Mouse (Mus musculus) CH12.LX (cell line): ENCODE measurements around the gene Pcsk2. TPM values are rescaled to one million over a fixed set of nuclear protein-coding genes. Genes with fewer than 3 reads are reported as not detected.

Source experiments
- DNase-seq: peaks from one replicate; pipeline ENCODE4 v3.0.0-alpha.2; 2013; ENCODE audit errors: extremely low read depth
- H3K27ac ChIP-seq: 2 replicates; pipeline ENCODE4 v1.5.1; 2012; ENCODE audit warnings: low read depth, mild to moderate bottlenecking, control low read depth, moderate library complexity; ENCODE audit not compliant: insufficient read depth
- H3K27me3 ChIP-seq: replicated peaks from 2 replicates; pipeline ENCODE3; 2012; ENCODE audit warnings: inconsistent platforms
- H3K36me3 ChIP-seq, 2 experiments: replicated peaks in 1 of 2; 2 replicates each; pipeline versions ENCODE3 to v1.6.1; 2012; ENCODE audit warnings: inconsistent platforms in 1 of 2, low read length in 1 of 2, mild to moderate bottlenecking in 1 of 2, mixed read lengths in 1 of 2, moderate library complexity in 1 of 2; ENCODE audit not compliant: control insufficient read depth in 1 of 2, insufficient read depth in 1 of 2
- H3K4me1 ChIP-seq, 2 experiments: 2 replicates each; pipeline ENCODE4 v1.6.1; 2012; ENCODE audit warnings: inconsistent platforms in 1 of 2, moderate library complexity in 1 of 2; ENCODE audit not compliant: insufficient read depth in 2 of 2, control insufficient read depth in 1 of 2
- H3K4me2 ChIP-seq: 2 replicates; pipeline ENCODE4 v1.6.1; 2012; ENCODE audit warnings: low read depth, mild to moderate bottlenecking, control low read depth; ENCODE audit not compliant: poor library complexity, insufficient read depth, severe bottlenecking
- H3K4me3 ChIP-seq, 3 experiments: fragments of 150-350 bp in 1 of 3; sonication (generic) in 1 of 3; replicated peaks in 1 of 3; 2 replicates each; pipeline versions ENCODE3 to v1.5.1; 2011 to 2012; ENCODE audit warnings: low read depth in 2 of 3, low read length in 2 of 3, mild to moderate bottlenecking in 2 of 3, moderate library complexity in 2 of 3, control low read depth in 1 of 3, improper control_type of control experiment in 1 of 3, inconsistent platforms in 1 of 3, mixed read lengths in 1 of 3; ENCODE audit not compliant: poor library complexity in 1 of 3
- H3K79me2 ChIP-seq: replicated peaks from 2 replicates; pipeline ENCODE4 v1.6.1; 2012; ENCODE audit warnings: mild to moderate bottlenecking, moderate library complexity; ENCODE audit not compliant: control insufficient read depth, poor library complexity, insufficient read depth, severe bottlenecking; ENCODE audit errors: extremely low read depth
- H3K9ac ChIP-seq: 2 replicates; pipeline ENCODE4 v1.6.1; 2012; ENCODE audit warnings: low read depth, mild to moderate bottlenecking, control low read depth, moderate library complexity; ENCODE audit not compliant: insufficient read depth
- H3K9me3 ChIP-seq: replicated peaks from 2 replicates; pipeline ENCODE3; 2012; ENCODE audit warnings: low read length, inconsistent platforms, mixed read lengths
- BHLHE40 ChIP-seq: IDR thresholded peaks from 2 replicates; pipeline ENCODE4 v1.6.1; 2011; ENCODE audit warnings: mild to moderate bottlenecking, low read depth, low read length, improper control_type of control experiment
- CHD1 ChIP-seq: IDR thresholded peaks from 2 replicates; pipeline ENCODE4 v1.6.1; 2012; ENCODE audit warnings: low read depth, low read length, improper control_type of control experiment, inconsistent platforms
- CHD2 ChIP-seq: IDR thresholded peaks from 2 replicates; pipeline ENCODE4 v1.6.1; 2011; ENCODE audit warnings: low read length, improper control_type of control experiment
- CTCF ChIP-seq, 2 experiments: IDR thresholded peaks in 1 of 2; conservative IDR thresholded peaks in 1 of 2; 2 replicates each; pipeline ENCODE4 v1.5.1; 2011 to 2012; ENCODE audit warnings: low read depth in 2 of 2, low read length in 2 of 2, improper control_type of control experiment in 1 of 2, inconsistent platforms in 1 of 2, mild to moderate bottlenecking in 1 of 2, moderate library complexity in 1 of 2
- E2F4 ChIP-seq: IDR thresholded peaks from 2 replicates; pipeline ENCODE4 v1.6.1; 2011; ENCODE audit warnings: low read depth, low read length, improper control_type of control experiment; ENCODE audit not compliant: insufficient replicate concordance
- ELF1 ChIP-seq: IDR thresholded peaks from 2 replicates; pipeline ENCODE4 v1.6.1; 2014; ENCODE audit warnings: low read depth, mild to moderate bottlenecking, inconsistent platforms, low read length, improper control_type of control experiment
- EP300 ChIP-seq: IDR thresholded peaks from 2 replicates; pipeline ENCODE4 v1.6.1; 2011; ENCODE audit warnings: low read length, improper control_type of control experiment
- ETS1 ChIP-seq: conservative IDR thresholded peaks from 2 replicates; pipeline ENCODE4 v1.6.1; 2012; ENCODE audit warnings: low read depth, mild to moderate bottlenecking, inconsistent platforms, low read length, improper control_type of control experiment, moderate library complexity
- GABPA ChIP-seq: IDR thresholded peaks from 2 replicates; pipeline ENCODE4 v1.6.1; 2012; ENCODE audit warnings: low read depth, low read length, improper control_type of control experiment, inconsistent platforms; ENCODE audit not compliant: insufficient replicate concordance
- HCFC1 ChIP-seq: IDR thresholded peaks from 2 replicates; pipeline ENCODE4 v1.6.1; 2012; ENCODE audit warnings: low read depth, mild to moderate bottlenecking, inconsistent platforms, low read length, improper control_type of control experiment
- IRF4 ChIP-seq: IDR thresholded peaks from 2 replicates; pipeline ENCODE4 v1.6.1; 2014; ENCODE audit warnings: low read depth, mild to moderate bottlenecking, inconsistent platforms, low read length, improper control_type of control experiment
- JUN ChIP-seq: IDR thresholded peaks from 2 replicates; pipeline ENCODE4 v1.6.1; 2011; ENCODE audit warnings: low read depth, mild to moderate bottlenecking, low read length, improper control_type of control experiment, moderate library complexity; ENCODE audit not compliant: insufficient read depth
- JUND ChIP-seq: conservative IDR thresholded peaks from 2 replicates; pipeline ENCODE4 v1.6.1; 2011; ENCODE audit warnings: low read depth, low read length, improper control_type of control experiment
- MAFK ChIP-seq: IDR thresholded peaks from 2 replicates; pipeline ENCODE4 v1.6.1; 2011; ENCODE audit warnings: low read length, improper control_type of control experiment; ENCODE audit not compliant: insufficient replicate concordance
- MEF2A ChIP-seq: IDR thresholded peaks from 2 replicates; pipeline ENCODE4 v1.6.1; 2014; ENCODE audit warnings: low read depth, mild to moderate bottlenecking, inconsistent platforms, low read length, improper control_type of control experiment, borderline replicate concordance
- MXI1 ChIP-seq: IDR thresholded peaks from 2 replicates; pipeline ENCODE4 v1.6.1; 2011; ENCODE audit warnings: mild to moderate bottlenecking, low read depth, low read length, improper control_type of control experiment
- MYC ChIP-seq: IDR thresholded peaks from 2 replicates; pipeline ENCODE4 v1.6.1; 2011; ENCODE audit warnings: low read depth, mild to moderate bottlenecking, improper control_type of control experiment, low read length
- NELFE ChIP-seq: IDR thresholded peaks from 2 replicates; pipeline ENCODE4 v1.6.1; 2011; ENCODE audit warnings: low read depth, low read length, improper control_type of control experiment
- PAX5 ChIP-seq: IDR thresholded peaks from 2 replicates; pipeline ENCODE4 v1.6.1; 2012; ENCODE audit warnings: low read length, inconsistent platforms, mixed read lengths
- RCOR1 ChIP-seq: conservative IDR thresholded peaks from 2 replicates; pipeline ENCODE4 v1.6.1; 2012; ENCODE audit warnings: low read depth, mild to moderate bottlenecking, inconsistent platforms, low read length, improper control_type of control experiment
- TCF12 ChIP-seq: IDR thresholded peaks from 2 replicates; pipeline ENCODE4 v1.6.1; 2014; ENCODE audit warnings: low read depth, mild to moderate bottlenecking, inconsistent platforms, low read length, improper control_type of control experiment
- UBTF ChIP-seq: IDR thresholded peaks from 2 replicates; pipeline ENCODE4 v1.6.1; 2012; ENCODE audit warnings: low read depth, mild to moderate bottlenecking, inconsistent platforms, low read length, improper control_type of control experiment, moderate library complexity
- USF2 ChIP-seq: conservative IDR thresholded peaks from 2 replicates; pipeline ENCODE4 v1.6.1; 2011; ENCODE audit warnings: low read depth, low read length, improper control_type of control experiment
- ZC3H11A ChIP-seq: IDR thresholded peaks from 2 replicates; pipeline ENCODE4 v1.6.1; 2012; ENCODE audit warnings: low read depth, mild to moderate bottlenecking, inconsistent platforms, low read length, improper control_type of control experiment
- ZKSCAN1 ChIP-seq: IDR thresholded peaks from 2 replicates; pipeline ENCODE4 v1.6.1; 2012; ENCODE audit warnings: low read depth, inconsistent platforms, low read length, improper control_type of control experiment, borderline replicate concordance
- ZMIZ1 ChIP-seq: IDR thresholded peaks from 2 replicates; pipeline ENCODE4 v1.6.1; 2012; ENCODE audit warnings: low read depth, mild to moderate bottlenecking, inconsistent platforms, low read length, improper control_type of control experiment
- ZNF384 ChIP-seq: IDR thresholded peaks from 2 replicates; pipeline ENCODE4 v1.6.1; 2012; ENCODE audit warnings: low read depth, low read length, improper control_type of control experiment, inconsistent platforms
- dilution Hi-C: fragments of 300-500 bp; cut with MboI; formaldehyde crosslinking; loops from 2 replicates; pipeline ENCODE4 v1.14.3; 2020; ENCODE audit warnings: low sequenced_read_pairs; ENCODE audit not compliant: extremely low pct_unique_long_range_greater_than_20kb, extremely low pct_ligation_motif_present
- in situ Hi-C: fragments of 300-500 bp; cut with MboI; formaldehyde crosslinking; loops from 3 replicates; pipeline ENCODE4 v1.14.3; 2019; ENCODE audit warnings: low sequenced_read_pairs, low pct_ligation_motif_present, low pct_unique_long_range_greater_than_20kb, mixed read lengths
- polyA plus RNA-seq: library from polyadenylated mRNA; unstranded; fragments of >175 nt; gene quantifications from 2 replicates; pipeline ENCODE4 v1.2.1, GENCODE M21; 2012; ENCODE audit warnings: low read depth; ENCODE audit not compliant: insufficient read length
- total RNA-seq, 2 experiments: library from RNA; depleted of rRNA; stranded (reverse); fragments of 300-350 nt in 1 of 2; fragments of >200 nt in 1 of 2; gene quantifications; 2 replicates each; pipeline ENCODE4 v1.2.3; 2012 to 2014

Pcsk2 gene
- total and polyA plus RNA-seq, 3 experiments, result not detected

- Histone ChIP-seq H3K79me2 (no peaks in the 10 kb centered on the region), H3K27me3 (peaks cover 36% of the 10 kb centered on the region), H3K4me2 (no peak overlapping the region), H3K9ac (no peak overlapping the region), H3K4me3 (no peak overlapping the region), H3K9me3 (no peaks in the 10 kb centered on the region), H3K36me3 (no peaks in the 10 kb centered on the region), H3K4me1 (no peaks in the 10 kb centered on the region), H3K27ac (no peak overlapping the region)
- no peak for DNase-seq
- in situ Hi-C loops (no loop called here), dilution Hi-C loops (no loop called here)
- TF ChIP-seq TCF12, result no peak
- no peak for TF ChIP-seq ZNF384
- no peak for TF ChIP-seq RCOR1
- no peak for TF ChIP-seq ZC3H11A
- TF ChIP-seq UBTF, result no peak
- TF ChIP-seq CHD1, result no peak
- no peak for TF ChIP-seq MAFK
- no peak for TF ChIP-seq GABPA
- TF ChIP-seq CHD2, result no peak
- no peak for TF ChIP-seq MXI1
- TF ChIP-seq JUN, result no peak
- TF ChIP-seq ETS1, result no peak
- no peak for TF ChIP-seq HCFC1
- TF ChIP-seq USF2, result no peak
- no peak for TF ChIP-seq EP300
- no peak for TF ChIP-seq MYC
- no peak for TF ChIP-seq JUND
- TF ChIP-seq BHLHE40, result no peak
Measured at GRCm38 (mm10) chr2:143813461-143813860, 267.5 kb downstream of the Pcsk2 start.

- no peaks in the 10 kb centered on the region for H3K27me3 ChIP-seq
- no peak for DNase-seq
- dilution Hi-C loops (no loop called here), in situ Hi-C loops (loop anchor here (10.0 kb wide), 2 partner anchors 113 to 153 kb away; no protein-coding TSS in a partner anchor)
- no peak overlapping the region for H3K4me2 ChIP-seq
- no peak overlapping the region for H3K27ac ChIP-seq
- no peaks in the 10 kb centered on the region for H3K79me2 ChIP-seq
- H3K4me3 ChIP-seq, result no peak overlapping the region
- H3K9me3 ChIP-seq, result no peaks in the 10 kb centered on the region
- no peak for TF ChIP-seq ELF1
- no peak for TF ChIP-seq PAX5
- no peak for TF ChIP-seq JUN
- no peak for TF ChIP-seq ZC3H11A
- TF ChIP-seq MAFK, result no peak
- no peak for TF ChIP-seq CTCF (conservative IDR thresholded peaks at IDR 0.05 in 1 of 2, IDR thresholded peaks at IDR 0.05 in 1 of 2; ENCODE audit: low read depth in 2 of 2, low read length in 2 of 2)
- no peak for TF ChIP-seq MEF2A
- no peak for TF ChIP-seq CHD1
- no peak for TF ChIP-seq NELFE
- no peak for TF ChIP-seq ZKSCAN1
- TF ChIP-seq ZMIZ1, result no peak
- TF ChIP-seq E2F4, result no peak
- TF ChIP-seq JUND, result no peak
- no peak for TF ChIP-seq ZNF384
- TF ChIP-seq IRF4, result no peak
- TF ChIP-seq, all 38 proteins: peak for 0
- peaks cover 0 to 5% of the 10 kb centered on the region in 2 experiments; a peak in 1 of 4 replicates for H3K4me1 ChIP-seq
- H3K9ac ChIP-seq, result no peak overlapping the region
- H3K36me3 ChIP-seq, result no peaks in the 10 kb centered on the region
Measured at GRCm38 (mm10) chr2:143831645-143832044, 285.7 kb downstream of the Pcsk2 start.
